Mouse (Mus musculus): ENCODE measurements around the gene Igfbp5.

The Igfbp5 gene

DNA sequence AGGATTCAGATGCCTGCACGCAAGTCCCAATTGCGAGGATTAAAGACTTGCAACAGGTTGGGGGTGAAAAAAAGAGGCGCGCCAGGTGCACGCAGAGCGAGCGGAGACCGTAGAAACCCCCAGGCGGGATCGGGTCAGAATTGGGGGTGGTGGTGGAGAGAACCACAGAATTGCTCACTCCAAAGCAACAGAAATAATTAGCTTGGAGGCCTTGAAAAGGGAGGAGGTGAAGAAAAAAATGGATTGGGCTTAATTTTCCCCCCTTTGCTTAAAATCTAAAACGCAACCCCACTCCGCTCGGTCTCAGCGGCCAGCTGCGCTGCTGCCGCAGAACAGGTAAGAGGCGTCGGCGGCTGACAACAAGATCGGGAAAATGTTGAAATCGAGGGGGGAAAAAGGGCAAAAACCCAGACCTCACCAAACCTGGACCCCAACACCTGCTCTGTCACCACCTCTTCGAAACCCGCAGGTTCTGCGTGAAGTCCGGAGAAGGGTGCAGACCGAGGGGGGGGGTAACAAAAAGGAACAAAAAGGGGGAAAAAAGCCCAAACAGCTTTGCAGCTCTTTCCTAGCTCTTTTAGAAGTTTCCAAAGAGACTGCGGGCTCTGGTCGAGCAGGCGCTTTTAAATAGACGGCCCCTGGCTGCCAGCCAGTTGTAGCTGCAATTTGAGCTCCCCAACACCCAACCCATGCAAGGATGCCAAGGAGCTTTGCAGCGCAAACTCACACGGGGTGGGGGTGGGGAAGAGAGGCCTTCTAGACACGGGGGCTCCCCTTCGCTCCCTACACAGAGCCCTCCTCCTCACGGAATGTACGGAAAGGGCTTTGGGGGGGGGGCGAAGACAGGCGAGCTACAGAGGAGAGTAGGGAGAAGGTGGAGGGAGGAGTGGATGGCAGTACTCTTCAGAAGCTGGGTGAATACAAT lies at the start of gene Igfbp5:
Gene Igfbp5, minus strand, starts transcription at position 598 of the 925 bp plus-strand sequence.
- peak; percentile 87 for DNase-seq

DNA sequence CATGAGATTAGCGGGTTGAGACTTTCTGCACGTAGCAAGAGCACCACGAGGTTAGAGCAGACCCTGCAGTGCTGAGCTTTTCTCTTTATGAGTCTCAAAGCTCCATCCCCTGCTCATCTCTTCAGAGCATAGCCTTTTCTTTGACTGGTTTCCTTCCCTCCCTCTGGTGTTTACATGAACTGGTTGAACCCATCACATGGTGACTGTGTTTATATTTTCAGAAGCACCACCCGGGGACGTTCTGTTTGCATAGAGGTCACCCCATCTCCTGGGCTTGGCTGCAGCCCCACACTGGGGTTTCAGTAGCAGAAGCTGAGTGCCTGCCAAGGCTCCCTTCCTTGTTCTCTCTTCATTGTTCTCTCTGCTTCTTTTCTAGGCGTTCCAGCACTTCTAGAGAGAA lies 40.1 kb upstream of the Igfbp5 start:
- DNase-seq, result no peak

DNA sequence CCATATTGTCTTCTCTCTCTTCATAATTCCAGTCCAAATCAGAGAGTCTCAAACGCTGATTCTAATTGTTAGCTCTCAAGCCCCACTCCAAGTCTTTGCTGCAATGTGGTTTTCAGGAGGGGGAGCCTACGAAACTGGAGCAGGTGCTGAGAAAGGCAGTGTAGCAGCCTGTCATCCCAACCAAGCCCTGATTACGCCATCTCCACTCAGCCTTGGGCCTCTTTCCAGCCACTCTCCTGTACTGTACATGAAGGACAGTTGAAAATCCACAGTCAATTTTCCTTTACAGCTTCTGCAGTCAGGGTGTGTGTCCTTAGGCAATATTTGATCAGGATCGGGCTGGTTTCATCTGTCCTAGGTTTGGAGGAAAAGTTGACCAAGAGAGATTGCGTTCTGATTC lies 38.4 kb upstream of the Igfbp5 start:
- DNase-seq, result no peak

DNA sequence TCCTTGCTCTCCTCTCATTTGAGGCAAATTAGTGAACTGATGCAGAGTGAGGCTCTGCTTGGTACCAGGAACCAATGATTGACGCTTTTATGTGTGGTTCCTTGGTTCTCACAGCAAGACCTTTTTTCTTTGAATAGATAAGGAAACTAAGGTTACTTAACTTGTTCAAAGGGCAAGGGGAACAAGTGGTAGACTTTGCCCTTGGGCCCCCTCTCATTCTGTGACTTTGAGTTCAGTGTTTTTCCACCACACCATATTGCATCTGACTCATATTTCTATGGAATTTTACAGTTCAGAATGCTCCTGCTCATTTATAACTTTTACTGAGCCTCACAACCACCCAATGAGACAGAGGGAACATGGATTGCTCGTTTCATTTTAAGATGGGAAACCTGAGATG lies 21.1 kb upstream of the Igfbp5 start:
- no peak for DNase-seq

DNA sequence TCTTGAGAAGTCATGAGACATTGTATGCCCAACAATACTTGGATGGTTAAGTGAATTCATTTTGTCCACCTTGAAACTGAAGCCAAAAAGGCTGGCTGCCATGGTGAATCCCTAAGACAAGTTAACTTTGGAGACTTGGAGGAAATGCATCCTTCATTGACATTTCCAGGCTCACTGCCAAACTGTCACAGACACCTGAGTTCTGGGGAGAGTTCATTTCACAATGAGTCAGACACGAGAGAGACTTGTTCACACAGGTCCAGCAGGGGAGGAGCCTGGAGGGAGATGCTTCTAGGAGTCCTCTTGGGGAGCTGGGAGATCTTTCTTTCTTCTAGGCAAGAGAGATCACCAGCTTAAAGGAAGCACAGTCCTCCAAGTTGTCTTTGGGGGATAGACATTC lies 13.2 kb upstream of the Igfbp5 start:
- DNase-seq, result no peak

DNA sequence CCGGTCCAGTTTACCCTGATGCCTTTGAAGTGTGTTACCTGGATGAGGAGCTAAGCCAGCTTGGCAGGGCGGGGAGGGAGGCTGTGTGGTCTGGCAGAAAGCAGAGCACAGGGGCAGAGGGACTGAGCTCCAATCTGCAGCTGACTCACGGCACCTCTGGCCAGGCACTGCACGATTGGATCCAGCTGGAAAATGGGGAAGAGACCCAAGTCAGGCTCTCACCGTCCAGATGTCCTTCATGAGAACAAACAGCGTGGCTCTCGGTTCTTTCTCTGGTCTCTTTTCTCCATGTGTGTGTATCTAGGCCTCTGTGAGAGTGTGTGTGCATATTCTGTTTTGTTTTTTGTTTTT lies 11.1 kb upstream of the Igfbp5 start:
- no peak for DNase-seq

DNA sequence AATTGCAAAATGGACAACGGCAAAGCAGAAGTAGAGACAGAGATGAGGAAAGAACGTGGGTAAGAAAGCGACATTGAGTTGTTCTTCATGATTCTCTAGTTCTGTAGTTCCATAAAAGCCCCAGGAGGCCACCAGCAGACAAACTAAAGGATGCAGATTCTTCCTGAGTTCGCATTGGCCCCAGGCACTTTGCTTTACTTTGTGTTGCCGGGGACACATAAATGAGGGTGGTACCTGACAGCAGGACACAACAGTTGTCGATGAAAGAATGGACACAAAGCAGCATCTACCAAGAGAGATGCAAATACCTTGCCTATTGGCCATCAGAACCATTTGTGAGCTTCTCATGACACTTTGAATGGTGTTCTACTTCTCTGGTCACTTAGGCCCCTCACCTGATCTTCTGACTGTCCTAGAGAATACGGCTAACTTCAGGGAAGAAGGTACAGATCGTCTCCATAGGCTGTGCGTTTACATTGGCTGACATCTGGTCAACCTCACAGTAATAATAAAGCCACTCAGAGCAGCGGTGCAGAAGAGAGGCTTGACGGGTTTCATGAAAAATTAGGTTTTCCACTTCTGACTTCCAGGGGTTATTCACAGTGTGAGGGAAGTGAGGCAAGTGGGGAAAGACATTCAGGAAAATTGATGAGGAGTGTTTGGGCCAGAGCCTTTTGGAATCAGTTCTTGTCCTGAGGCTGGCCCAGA lies 10.6 kb upstream of the Igfbp5 start:
- DNase-seq, result no peak

DNA sequence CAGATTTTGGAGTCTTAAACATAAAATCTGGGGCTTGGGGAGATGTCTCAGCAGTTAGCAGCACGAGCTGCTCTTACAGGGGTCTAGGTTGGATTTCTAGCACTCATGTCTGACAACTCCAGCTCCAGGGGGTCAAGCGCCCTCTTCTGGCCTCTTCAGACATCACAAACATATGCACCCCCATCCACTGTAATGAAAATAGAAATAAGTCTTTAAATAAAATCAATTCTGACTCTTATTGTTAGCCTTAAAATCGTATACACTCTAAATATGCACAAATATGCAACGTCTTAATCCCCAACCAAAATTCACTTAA lies 4.6 kb upstream of the Igfbp5 start:
- DNase-seq, result no peak

DNA sequence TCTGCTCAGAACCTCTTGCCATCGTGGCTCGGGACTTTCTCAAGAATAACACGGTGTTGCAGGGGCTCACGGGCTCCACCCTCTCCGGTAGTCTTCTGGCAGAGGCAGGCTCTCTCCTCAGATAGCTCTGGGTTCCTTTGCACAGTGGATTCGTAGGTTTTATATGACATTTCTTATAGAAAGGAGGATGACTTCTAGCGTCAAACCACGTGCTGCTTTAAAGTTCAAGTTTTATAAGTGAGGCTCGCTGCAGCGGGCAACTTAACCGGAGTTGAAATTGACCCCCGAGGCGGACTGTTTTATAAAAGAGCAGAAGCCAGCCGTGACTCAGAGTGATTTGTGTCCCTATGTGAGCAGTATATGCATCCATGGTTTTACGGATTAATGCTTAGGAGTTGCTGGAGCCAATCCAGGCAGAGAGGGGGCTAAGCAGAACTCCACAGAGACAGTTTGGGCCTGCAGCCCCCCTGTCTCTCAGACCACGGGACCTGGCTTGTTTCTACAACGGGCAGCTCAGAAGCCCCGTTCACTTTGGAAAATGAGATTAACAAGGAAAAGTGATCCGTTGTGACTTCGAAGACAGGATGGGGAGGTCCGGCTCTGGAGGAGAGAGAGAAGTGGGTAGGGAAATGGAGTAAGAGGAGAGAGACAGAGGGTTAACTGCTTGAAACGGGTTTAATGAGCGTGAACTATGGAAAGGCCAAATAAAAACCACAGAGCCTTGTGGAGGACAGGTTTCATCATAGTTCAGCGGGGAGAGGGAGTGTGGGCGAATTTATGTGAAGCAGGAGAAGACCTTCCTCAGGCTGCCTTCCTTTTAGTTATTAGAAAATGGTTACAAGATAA lies 4.0 kb upstream of the Igfbp5 start:
- no peak for DNase-seq

DNA sequence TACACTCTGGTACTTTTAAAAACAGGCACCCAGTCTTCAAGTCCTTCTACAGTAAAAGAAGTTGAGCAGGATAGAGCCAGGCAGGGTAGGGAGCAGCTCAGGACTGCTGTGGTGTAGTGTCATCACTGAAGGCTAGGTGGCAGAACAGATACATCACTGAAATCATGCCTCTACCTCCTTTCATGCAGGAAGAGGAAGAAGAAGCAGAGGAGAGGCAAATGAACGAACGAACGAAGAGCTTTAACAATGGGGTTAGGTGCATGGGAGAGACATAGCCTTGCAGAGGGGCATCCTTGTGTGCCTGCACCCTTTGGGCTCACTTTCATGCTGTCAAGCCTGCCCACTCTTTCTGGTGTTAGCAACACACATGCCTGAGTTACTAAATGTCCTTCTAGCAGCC lies 3.2 kb upstream of the Igfbp5 start:
- peak; percentile 72 for DNase-seq

DNA sequence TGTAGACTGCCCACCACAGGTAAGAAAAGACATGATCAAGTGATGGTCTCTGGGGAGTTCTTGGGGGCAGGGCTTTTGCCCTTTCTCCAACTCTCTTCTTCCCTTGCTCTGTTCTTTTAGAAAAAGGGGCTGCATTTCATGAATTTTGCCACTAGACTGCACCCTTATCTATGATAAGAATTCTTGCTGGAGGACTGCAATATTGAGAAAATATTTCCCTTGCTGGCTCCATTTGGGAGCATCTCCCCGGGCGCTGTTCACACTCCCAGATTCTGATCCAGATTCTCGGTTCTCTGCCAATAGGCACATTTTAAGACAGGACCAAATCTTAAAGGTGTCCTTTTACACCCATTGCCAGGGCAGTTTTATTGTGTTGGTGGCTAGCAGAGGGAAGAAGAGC lies 1.4 kb upstream of the Igfbp5 start:
- peak; percentile 58 for DNase-seq

DNA sequence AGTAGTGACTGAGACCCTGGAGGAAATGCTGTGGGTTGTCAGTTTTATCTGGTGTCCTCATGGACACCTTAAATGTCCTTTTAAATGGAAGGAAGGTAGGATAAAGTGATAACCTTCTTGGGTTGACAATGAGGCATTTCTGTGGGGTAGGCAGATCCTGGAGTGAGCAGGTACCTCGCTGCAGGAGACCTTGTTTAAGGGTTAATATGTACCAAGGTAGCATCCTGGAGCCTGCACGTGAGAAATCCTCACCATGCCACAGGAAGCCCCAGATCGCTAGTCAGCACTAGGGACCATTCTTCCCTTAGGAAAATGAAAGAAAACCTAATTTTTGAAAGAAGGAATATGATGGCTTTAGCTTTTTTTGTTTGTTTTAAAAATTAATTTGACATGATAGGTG lies 1.0 kb upstream of the Igfbp5 start:
- DNase-seq, result no peak

DNA sequence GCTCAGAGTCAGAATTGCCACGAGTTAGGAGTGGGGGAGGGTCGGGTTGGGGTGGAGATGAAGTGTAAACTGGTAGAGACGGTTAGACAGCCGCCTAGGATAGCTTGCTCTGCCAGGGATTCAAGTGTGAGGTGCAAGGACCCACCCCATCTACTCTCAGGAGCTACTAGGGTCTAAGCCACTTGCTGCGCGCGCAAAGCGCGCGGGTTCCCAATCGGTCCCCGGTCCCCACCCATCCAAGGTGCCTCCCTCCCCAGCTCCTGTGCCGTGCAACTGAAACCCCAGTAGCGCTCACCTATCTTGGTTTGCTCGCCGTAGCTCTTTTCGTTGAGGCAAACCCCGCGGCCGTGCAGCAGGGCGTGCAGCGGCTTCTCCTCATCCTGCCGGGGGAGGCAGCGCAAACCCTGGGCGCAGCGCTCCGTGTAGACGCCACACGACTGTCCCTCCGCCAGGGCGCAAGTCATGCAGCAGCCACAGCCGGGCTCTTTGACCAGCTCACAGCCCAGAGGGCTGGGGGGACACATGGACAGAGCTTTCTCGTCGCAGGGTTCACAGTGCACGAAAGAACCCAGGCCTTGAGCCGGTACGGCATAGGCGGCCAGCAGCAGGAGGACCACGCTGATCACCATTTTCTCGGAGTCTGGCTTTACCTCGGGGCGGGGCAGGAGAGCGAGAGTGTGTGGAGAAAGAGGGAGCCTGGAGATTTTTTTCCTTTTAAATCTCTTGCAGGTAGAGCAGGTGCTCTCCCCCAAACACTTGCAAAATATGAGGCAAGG lies 985 bp downstream of the Igfbp5 start:
- peak; percentile 77 for DNase-seq

DNA sequence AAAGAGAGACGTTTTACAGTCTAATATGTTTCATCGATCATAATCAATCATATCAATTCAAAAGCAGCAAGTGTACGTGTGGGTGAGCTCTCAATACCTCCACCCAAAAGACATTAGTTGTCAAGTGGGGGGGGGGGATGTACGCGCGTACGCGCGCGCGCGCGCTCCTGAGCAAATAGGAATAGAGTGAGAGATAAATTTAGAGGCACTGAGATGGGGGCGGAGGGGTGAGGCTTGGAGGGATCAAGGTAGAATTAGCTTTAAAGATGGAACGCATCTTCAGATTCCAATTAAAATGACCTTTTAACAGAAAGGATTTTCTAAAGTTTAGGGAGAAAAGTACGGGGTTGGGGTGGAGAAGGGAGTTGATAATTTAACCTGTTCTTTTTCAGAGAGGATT lies 1.6 kb downstream of the Igfbp5 start:
- DNase-seq, result peak; percentile 52

DNA sequence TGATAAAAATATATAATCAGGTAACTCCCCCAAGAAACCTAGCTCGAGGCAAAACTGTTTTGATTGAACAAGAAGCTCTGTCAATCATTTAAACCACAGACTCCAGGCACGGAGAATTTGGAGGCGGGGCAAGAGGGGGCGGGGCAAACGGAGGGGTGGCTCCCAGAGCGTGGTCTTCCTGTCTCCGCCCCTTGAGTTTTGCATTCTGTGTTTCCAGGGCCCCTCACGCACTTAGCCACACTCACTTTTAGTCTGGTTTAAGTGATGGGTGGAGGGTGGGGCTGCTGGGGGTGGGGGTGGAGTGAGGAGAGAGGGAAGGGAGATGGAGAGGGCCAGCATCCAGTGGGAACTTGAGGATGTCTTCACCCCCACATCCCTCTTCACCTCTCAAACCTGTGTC lies 2.2 kb downstream of the Igfbp5 start:
- DNase-seq, result peak; percentile 92

DNA sequence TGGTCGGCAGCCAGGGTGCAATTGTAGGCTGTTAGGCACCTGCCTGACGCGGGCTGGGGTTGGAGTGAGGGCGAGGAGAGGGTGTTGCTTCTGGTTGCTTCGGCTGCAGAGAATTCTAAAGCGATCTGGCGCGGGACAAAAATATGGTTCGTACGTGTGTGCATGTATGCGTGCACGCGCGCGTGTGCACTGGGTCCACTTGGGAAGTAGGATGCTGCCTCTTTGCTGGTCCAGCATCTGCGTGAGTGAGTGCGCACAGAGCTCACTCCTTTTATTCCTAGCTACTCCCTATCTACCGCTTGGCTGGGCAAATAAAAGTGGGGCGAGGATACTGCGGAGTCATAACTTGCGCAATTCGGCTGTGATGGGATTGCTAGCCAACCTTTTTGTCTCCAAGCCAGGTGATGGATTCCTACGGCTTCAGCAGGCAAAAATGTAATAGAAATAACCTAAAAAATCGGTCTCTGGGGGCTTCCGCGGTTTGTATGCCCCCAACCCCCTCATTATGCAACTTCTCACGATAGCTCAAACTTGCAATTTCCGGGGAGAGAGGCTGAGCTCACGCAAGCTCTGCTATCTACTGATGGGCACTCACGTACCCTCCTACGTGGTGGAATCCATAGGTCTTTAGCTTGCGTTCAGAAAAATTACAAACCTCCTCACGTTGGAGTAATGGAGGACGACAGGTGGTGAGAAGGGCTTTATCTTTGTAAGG lies 2.8 kb downstream of the Igfbp5 start:
- DNase-seq, result peak; percentile 71

DNA sequence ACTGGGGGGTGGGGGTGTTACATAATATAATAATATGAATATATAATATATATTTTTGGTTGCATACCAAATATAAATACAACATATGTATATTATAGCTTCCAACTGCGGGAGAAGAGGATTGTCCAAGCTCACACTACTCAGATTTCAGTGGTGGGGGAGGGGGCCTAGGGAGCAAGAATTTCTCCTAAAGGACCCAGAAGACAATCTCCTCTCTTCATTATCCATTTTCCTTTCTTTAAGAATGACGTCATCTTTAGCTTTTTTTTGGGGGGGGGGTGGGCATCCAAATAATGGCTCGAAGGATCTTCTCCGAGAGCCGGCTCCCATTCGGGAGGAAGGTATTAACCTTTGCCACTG lies 3.4 kb downstream of the Igfbp5 start:
- DNase-seq, result no peak

DNA sequence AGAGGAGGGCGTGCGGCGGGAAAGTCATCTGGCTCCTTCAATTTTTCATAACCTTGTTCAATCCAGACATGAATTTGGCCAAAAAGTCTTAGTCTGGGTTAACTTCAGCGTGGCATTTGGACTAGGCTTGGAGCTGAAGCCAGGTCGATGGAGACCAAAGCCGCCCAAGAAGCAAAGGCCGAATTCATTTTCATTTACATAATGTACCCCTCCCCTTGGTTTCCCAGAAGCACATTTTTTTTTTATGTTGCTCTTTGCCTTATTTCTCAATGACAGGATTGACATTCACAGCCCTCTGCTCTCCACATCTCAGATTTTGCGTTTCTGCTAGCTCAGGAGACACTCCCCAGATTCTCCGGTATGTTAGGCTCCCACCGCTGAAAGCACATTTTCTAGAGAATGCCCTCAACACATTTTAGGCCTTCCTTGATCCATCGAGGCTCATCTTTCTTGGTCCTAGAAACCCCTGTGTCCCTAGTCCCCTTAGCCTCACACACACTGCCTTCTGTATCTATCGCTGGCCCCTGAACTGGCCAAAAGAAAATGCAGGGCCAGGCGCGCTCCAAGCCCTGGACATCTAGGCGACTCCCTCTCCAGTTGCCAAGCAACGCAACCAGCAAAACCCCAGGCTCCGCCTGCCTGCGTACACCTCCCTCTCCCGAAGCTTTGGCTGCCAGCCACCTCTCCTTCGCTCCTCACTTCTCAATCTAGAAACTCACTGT lies 3.9 kb downstream of the Igfbp5 start:
- peak; percentile 92 for DNase-seq

DNA sequence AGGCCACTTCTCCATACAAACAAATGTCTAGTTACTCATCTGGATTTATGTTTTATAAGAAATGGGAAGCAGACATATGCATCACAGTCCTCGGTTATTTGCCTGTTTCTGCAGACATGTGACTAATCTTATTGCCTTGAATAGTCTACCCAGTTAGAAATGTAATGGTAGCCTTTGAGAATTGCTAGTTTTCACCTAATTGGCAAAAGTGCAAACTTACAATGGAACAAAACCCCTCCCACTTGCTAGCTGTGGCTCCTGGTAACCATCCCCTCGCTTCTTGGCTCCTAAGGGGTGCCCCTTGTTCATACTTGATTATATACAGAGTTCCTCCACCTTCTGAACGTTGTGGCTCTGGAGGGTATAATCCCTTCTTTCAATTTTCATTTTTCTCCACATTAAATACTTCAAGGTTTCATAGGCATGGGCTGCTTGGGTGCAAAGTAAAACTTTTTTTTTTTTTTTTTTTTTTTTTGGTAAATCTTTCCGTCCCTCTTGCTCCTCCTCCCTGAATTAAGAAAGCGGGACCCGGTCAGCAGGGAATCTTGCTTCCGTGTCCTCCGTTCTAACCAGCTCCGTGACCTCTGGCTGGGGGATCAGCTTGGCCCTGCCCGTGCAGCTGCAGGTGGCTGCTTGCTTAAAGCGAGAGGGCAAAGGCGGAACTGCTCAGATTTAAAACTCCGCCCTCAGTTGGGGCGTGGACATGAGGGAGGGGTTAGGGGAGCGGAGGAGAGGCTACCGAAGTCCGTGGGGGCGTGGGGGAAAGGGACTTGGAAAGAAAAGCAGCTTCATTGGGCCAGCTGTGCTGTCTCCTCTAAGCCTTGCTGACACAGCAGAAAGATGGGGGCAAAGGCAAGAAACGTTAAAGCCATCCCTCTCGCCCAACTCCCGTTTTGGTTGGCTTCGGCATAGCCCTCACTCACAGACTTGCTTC lies 4.7 kb downstream of the Igfbp5 start:
- DNase-seq, result peak; percentile 90

DNA sequence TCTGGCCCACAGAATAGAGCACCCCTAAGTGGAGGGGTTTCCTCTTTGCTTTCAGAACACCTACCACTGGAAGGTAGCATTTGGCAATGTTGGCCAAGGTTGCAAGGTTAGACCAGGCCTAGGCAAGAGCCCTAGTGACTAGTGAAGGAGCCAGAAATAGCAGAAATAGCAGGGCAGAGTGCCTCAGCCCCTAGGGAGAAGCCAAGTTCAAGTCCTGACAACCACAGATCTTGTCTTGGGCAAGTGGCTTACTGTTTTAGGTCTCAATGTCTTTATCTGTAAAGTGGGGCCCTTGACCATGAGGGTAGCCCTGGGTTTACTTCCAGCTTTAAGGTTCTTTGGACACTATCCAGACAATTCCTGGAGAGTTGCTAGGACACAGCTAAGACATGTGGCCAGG lies 5.4 kb downstream of the Igfbp5 start:
- no peak for DNase-seq

Data from embryo, embryonic 11 days (tissue).